Mouse (Mus musculus): ENCODE measurements around the gene Foxi2. TPM values are rescaled to one million over a fixed set of nuclear protein-coding genes. Genes with fewer than 3 reads are reported as not detected.
A peak's percentile ranks its signal among the peaks of the same experiment; 100 is the strongest.

The Foxi2 gene
- polyA plus RNA-seq, 1 experiment from 2014 or later = not detected

DNA sequence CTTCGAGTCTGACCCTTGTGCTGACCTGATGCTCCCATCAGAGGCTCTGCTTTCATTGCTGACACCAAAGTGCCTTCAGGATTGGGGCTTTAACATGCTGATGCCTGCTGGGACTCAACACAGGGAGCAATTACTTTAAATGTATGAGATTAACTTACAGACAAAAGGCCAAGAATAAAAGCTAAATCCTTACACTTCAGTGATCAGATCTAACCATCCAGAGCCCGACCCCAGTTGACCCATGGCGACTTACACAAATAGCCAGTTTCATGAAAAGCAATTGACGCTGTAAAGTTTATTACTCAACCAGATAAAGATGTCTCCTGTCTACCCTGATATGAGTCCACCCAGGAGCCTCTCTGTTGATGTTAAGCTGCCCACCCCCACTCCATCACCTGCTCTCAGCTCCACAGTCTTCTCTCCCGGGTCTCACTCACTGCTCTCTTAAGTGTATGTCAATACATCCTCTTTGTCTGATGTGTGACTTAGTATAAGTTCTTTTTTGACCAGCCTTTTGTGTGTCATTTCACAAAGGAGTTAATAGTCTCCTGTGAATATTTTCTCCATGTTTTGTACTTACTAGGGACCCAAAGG lies 17.1 kb upstream of the Foxi2 start:
- WGBS = 13% methylated on average over 5 of the region's 5 CpGs
- H3K27ac ChIP-seq (ENCODE audit: low read depth, low read length) = no peak overlapping the region
- H3K4me2 ChIP-seq (replicated peaks; ENCODE audit: low read depth) = no peak overlapping the region
- no peak for TF ChIP-seq CTCF (IDR thresholded peaks at IDR 0.05; ENCODE audit: low read depth)
- H3K36me3 ChIP-seq (ENCODE audit: control insufficient read depth, insufficient read depth) = no peaks in the 10 kb centered on the region
- no peaks in the 10 kb centered on the region for H3K9me3 ChIP-seq (ENCODE audit: control insufficient read depth)
- H3K27me3 ChIP-seq (replicated peaks; ENCODE audit: control insufficient read depth, insufficient read depth, low read length) = no peaks in the 10 kb centered on the region
- H3K9ac ChIP-seq (ENCODE audit: low read depth, low read length) = no peak overlapping the region
- H3K4me3 ChIP-seq (ENCODE audit: low read depth, low read length) = no peak overlapping the region
- H3K4me1 ChIP-seq (replicated peaks; ENCODE audit: control insufficient read depth, insufficient read depth, low read length) = no peaks in the 10 kb centered on the region
- ATAC-seq = no peak

DNA sequence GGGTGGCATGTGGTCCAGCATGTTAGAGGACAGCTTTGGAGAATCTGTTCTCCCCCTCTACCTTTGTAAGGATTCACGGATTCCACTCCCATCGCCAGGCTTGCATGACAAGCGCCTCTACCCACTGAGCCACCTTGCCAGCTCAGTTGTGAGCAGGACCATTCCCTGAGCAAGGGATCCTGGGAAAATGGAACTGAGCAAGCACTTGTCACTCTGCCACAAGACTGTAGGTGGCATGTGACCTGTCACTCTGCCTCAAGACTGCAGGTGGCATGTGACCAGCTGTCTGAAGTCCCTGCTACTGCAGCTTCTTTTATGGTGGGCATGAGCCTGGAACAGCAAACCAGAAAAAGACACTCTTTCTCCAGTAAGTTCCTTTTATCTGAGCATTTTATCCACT lies 15.7 kb upstream of the Foxi2 start:
- H3K9me3 ChIP-seq (ENCODE audit: control insufficient read depth) = no peaks in the 10 kb centered on the region
- 89% methylated on average over 3 of the region's 3 CpGs for WGBS
- H3K36me3 ChIP-seq (ENCODE audit: control insufficient read depth, insufficient read depth) = no peaks in the 10 kb centered on the region
- no peak overlapping the region for H3K4me2 ChIP-seq (replicated peaks; ENCODE audit: low read depth)
- no peak overlapping the region for H3K4me3 ChIP-seq (ENCODE audit: low read depth, low read length)
- H3K9ac ChIP-seq (ENCODE audit: low read depth, low read length) = no peak overlapping the region
- no peaks in the 10 kb centered on the region for H3K27me3 ChIP-seq (replicated peaks; ENCODE audit: control insufficient read depth, insufficient read depth, low read length)
- H3K4me1 ChIP-seq (replicated peaks; ENCODE audit: control insufficient read depth, insufficient read depth, low read length) = no peaks in the 10 kb centered on the region
- peak; percentile 35; the same call in 1 of the 2 replicates for TF ChIP-seq CTCF (IDR thresholded peaks at IDR 0.05; ENCODE audit: low read depth)
- no peak for ATAC-seq
- no peak overlapping the region for H3K27ac ChIP-seq (ENCODE audit: low read depth, low read length)

DNA sequence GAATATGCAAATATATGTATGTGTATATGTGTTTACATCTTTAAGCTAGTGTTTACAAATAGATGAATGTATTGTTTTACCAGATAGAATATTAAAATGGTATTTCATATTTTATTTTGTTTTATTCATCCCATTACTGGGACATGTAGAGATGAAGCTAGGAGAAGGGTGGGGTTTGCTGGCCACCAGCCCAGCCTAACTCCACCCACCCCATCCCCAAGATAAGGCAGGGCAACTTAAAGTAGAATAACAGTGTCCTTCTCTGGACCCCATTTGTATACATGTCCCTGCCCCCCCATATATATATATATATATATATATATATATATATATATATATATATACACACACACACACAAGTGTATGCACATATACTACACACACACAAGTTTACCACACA lies 14.9 kb upstream of the Foxi2 start:
- Histone ChIP-seq H3K9me3 (ENCODE audit: control insufficient read depth) (no peaks in the 10 kb centered on the region), H3K4me2 (replicated peaks; ENCODE audit: low read depth) (no peak overlapping the region), H3K27ac (ENCODE audit: low read depth, low read length) (no peak overlapping the region), H3K27me3 (replicated peaks; ENCODE audit: control insufficient read depth, insufficient read depth, low read length) (no peaks in the 10 kb centered on the region), H3K36me3 (ENCODE audit: control insufficient read depth, insufficient read depth) (no peaks in the 10 kb centered on the region), H3K9ac (ENCODE audit: low read depth, low read length) (no peak overlapping the region), H3K4me1 (replicated peaks; ENCODE audit: control insufficient read depth, insufficient read depth, low read length) (no peaks in the 10 kb centered on the region), H3K4me3 (ENCODE audit: low read depth, low read length) (no peak overlapping the region)
- ATAC-seq = no peak
- no peak for TF ChIP-seq CTCF (IDR thresholded peaks at IDR 0.05; ENCODE audit: low read depth)

DNA sequence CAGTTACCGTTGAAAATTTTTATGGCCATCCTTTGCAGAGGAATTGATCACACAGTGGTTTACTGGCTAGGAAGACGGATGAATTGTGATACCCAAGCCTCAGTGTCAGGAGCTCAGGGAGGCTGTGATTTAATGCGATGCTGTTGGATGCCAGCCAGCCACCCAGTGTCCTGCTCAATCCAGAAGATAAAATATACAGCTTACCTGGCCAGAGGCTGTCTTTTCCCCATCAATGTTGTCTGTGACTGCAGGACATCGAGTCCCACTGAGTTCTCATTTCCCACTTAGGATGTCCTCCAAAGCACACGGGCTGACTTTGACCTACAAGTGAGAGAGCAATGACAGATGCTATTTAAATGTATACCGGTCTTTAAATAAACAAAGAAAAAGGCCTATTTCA lies 13.0 kb upstream of the Foxi2 start:
- H3K4me2 ChIP-seq (replicated peaks; ENCODE audit: low read depth) = no peak overlapping the region
- H3K9me3 ChIP-seq (ENCODE audit: control insufficient read depth) = no peaks in the 10 kb centered on the region
- H3K9ac ChIP-seq (ENCODE audit: low read depth, low read length) = no peak overlapping the region
- H3K36me3 ChIP-seq (ENCODE audit: control insufficient read depth, insufficient read depth) = no peaks in the 10 kb centered on the region
- ATAC-seq = no peak
- no peak overlapping the region for H3K27ac ChIP-seq (ENCODE audit: low read depth, low read length)
- H3K4me1 ChIP-seq (replicated peaks; ENCODE audit: control insufficient read depth, insufficient read depth, low read length) = no peaks in the 10 kb centered on the region
- no peaks in the 10 kb centered on the region for H3K27me3 ChIP-seq (replicated peaks; ENCODE audit: control insufficient read depth, insufficient read depth, low read length)
- no peak overlapping the region for H3K4me3 ChIP-seq (ENCODE audit: low read depth, low read length)
- 44% methylated on average over 6 of the region's 6 CpGs for WGBS
- no peak for TF ChIP-seq CTCF (IDR thresholded peaks at IDR 0.05; ENCODE audit: low read depth)

DNA sequence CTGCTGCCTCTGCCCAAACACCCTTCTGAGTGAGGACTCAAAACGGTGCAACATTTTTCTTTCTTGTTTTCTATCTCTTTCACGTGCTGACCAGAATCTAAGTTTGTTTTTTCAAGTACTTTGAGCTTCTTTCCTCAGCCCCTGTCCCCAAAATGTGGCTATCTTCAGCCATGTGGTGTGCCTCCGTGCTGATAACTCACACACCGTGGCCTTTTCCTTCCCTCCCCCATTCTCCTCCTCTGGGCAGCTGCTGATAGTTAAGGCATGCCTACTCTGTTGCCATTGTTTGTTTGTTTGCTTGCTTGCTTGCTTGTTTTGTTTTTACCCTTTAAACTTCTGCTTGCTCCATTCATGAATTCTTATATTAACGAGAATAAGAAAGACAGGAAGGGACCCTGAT lies 12.2 kb upstream of the Foxi2 start:
- ATAC-seq = no peak
- Histone ChIP-seq H3K36me3 (ENCODE audit: control insufficient read depth, insufficient read depth) (no peaks in the 10 kb centered on the region), H3K4me2 (replicated peaks; ENCODE audit: low read depth) (no peak overlapping the region), H3K27ac (ENCODE audit: low read depth, low read length) (no peak overlapping the region), H3K27me3 (replicated peaks; ENCODE audit: control insufficient read depth, insufficient read depth, low read length) (no peaks in the 10 kb centered on the region), H3K9ac (ENCODE audit: low read depth, low read length) (no peak overlapping the region), H3K4me1 (replicated peaks; ENCODE audit: control insufficient read depth, insufficient read depth, low read length) (no peaks in the 10 kb centered on the region), H3K9me3 (ENCODE audit: control insufficient read depth) (no peaks in the 10 kb centered on the region), H3K4me3 (ENCODE audit: low read depth, low read length) (no peak overlapping the region)
- TF ChIP-seq CTCF (IDR thresholded peaks at IDR 0.05; ENCODE audit: low read depth) = no peak
- WGBS = 32% methylated on average over 5 of the region's 5 CpGs

DNA sequence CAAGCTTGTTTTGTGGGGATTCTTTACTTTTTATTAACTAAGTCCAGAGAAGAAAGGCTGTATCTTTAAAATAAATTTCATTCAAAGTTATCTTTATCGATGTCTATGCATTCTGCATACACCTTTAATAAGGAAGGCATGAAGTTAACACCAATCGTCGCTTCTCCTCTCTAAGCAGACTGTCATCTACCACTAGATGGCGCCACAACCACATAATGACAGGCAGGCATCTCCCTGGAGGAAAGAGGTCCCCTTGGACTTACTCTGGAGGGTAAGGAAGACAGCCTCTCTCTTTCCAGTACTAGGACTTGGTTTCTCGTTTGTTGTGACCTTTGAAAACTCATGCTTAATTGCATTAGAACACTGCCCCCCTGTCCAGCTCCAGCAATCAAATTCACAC lies 6.7 kb upstream of the Foxi2 start:
- no peak overlapping the region for H3K9ac ChIP-seq (ENCODE audit: low read depth, low read length)
- H3K4me1 ChIP-seq (replicated peaks; ENCODE audit: control insufficient read depth, insufficient read depth, low read length) = no peaks in the 10 kb centered on the region
- H3K4me2 ChIP-seq (replicated peaks; ENCODE audit: low read depth) = no peak overlapping the region
- ATAC-seq = no peak
- no peak overlapping the region for H3K4me3 ChIP-seq (ENCODE audit: low read depth, low read length)
- H3K27me3 ChIP-seq (replicated peaks; ENCODE audit: control insufficient read depth, insufficient read depth, low read length) = no peaks in the 10 kb centered on the region
- H3K36me3 ChIP-seq (ENCODE audit: control insufficient read depth, insufficient read depth) = no peaks in the 10 kb centered on the region
- no peak overlapping the region for H3K27ac ChIP-seq (ENCODE audit: low read depth, low read length)
- TF ChIP-seq CTCF (IDR thresholded peaks at IDR 0.05; ENCODE audit: low read depth) = peak; percentile 92
- 8% methylated on average over 5 of the region's 5 CpGs for WGBS
- no peaks in the 10 kb centered on the region for H3K9me3 ChIP-seq (ENCODE audit: control insufficient read depth)

DNA sequence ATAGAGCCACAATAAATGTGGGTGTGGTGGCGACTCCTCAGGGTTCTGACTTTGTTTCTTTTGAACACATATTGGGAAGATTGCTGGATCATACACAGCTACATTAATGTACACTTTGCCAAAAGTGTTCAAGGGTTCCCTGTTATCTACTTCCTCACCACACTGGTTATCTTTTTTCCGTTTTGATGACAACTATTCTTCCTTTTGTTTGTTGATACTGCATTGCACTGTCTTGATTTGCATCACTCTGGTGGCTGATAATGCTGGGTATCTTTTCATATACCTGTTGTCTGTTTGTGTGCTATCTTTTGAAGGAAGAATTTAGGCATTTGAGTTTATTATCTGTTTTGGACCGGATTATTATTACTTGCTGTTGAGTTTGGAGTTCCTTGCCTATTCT lies 3.3 kb upstream of the Foxi2 start:
- no peak overlapping the region for H3K27ac ChIP-seq (ENCODE audit: low read depth, low read length)

More for the DNA sequence above, 3.3 kb upstream of the Foxi2 start:
- TF ChIP-seq CTCF (IDR thresholded peaks at IDR 0.05; ENCODE audit: low read depth) = no peak
- Histone ChIP-seq H3K9me3 (ENCODE audit: control insufficient read depth) (no peaks in the 10 kb centered on the region), H3K27me3 (replicated peaks; ENCODE audit: control insufficient read depth, insufficient read depth, low read length) (peaks cover 22% of the 10 kb centered on the region), H3K4me2 (replicated peaks; ENCODE audit: low read depth) (no peak overlapping the region), H3K9ac (ENCODE audit: low read depth, low read length) (no peak overlapping the region), H3K4me1 (replicated peaks; ENCODE audit: control insufficient read depth, insufficient read depth, low read length) (no peaks in the 10 kb centered on the region), H3K4me3 (ENCODE audit: low read depth, low read length) (no peak overlapping the region), H3K36me3 (ENCODE audit: control insufficient read depth, insufficient read depth) (no peaks in the 10 kb centered on the region)
- no peak for ATAC-seq
- 72% methylated on average over 3 of the region's 3 CpGs for WGBS

Measured in intestine, postnatal 0 days (tissue).